Mouse (Mus musculus) liver, embryonic 14.5 days (tissue): Measurements from ENCODE around the gene Pitpna. TPM values are rescaled to one million over a fixed set of nuclear protein-coding genes. Genes with fewer than 3 reads are reported as not detected.
A peak's percentile ranks its signal among the peaks of the same experiment; 100 is the strongest.

ENCODE experiments used
- ATAC-seq: fragments of 200-750 bp; cut with Nextera tagmentation; 2 replicates; pipeline ENCODE4 v1.8.0; 2017; ENCODE audit warnings: moderate number of reproducible peaks, mild to moderate bottlenecking, moderate library complexity; ENCODE audit not compliant: insufficient read depth
- DNase-seq, 3 experiments: peaks; one replicate each; pipeline ENCODE4 v3.0.0-alpha.2; 2012 to 2013; ENCODE audit warnings: low read depth in 3 of 3, low spot score in 3 of 3
- H3K27ac ChIP-seq: fragments of 300-500 bp; sonication (generic); 2 replicates; pipeline ENCODE4 v1.5.1; 2014; ENCODE audit warnings: moderate library complexity, mild to moderate bottlenecking, control low read depth, inconsistent platforms
- H3K27me3 ChIP-seq: fragments of 300-500 bp; sonication (generic); 2 replicates; pipeline ENCODE4 v1.6.1; 2014; ENCODE audit warnings: mild to moderate bottlenecking, low read length, moderate library complexity; ENCODE audit not compliant: control insufficient read depth, insufficient read depth
- H3K36me3 ChIP-seq: fragments of 300-500 bp; sonication (generic); replicated peaks from 2 replicates; pipeline ENCODE4 v1.6.1; 2014; ENCODE audit warnings: low read depth; ENCODE audit not compliant: control insufficient read depth, insufficient read depth
- H3K4me1 ChIP-seq, 2 experiments: fragments of 200-500 bp in 1 of 2; fragments of 300-500 bp in 1 of 2; sonication (generic) in 1 of 2; replicated peaks; 2 replicates each; pipeline ENCODE4 v1.6.1; 2012 to 2014; ENCODE audit warnings: antibody characterized with exemption in 1 of 2, inconsistent platforms in 1 of 2, low read length in 1 of 2; ENCODE audit not compliant: control insufficient read depth in 2 of 2, insufficient read depth in 2 of 2
- H3K4me2 ChIP-seq: fragments of 300-500 bp; sonication (generic); 2 replicates; pipeline ENCODE4 v1.6.1; 2014; ENCODE audit warnings: low read depth, mild to moderate bottlenecking, control low read depth, moderate library complexity
- H3K4me3 ChIP-seq, 2 experiments: fragments of 200-500 bp in 1 of 2; fragments of 300-500 bp in 1 of 2; sonication (generic) in 1 of 2; 2 replicates each; pipeline ENCODE4 v1.5.1; 2012 to 2014; ENCODE audit warnings: low read depth in 2 of 2, low read length in 2 of 2, mild to moderate bottlenecking in 2 of 2, control low read depth in 1 of 2, inconsistent platforms in 1 of 2, moderate library complexity in 1 of 2; ENCODE audit not compliant: insufficient read depth in 1 of 2
- H3K9ac ChIP-seq: fragments of 300-500 bp; sonication (generic); replicated peaks from 2 replicates; pipeline ENCODE4 v1.6.1; 2014; ENCODE audit warnings: mild to moderate bottlenecking, control low read depth, moderate library complexity
- H3K9me3 ChIP-seq: fragments of 300-500 bp; sonication (generic); 2 replicates; pipeline ENCODE4 v1.6.1; 2016; ENCODE audit warnings: low read length, mixed read lengths; ENCODE audit not compliant: control insufficient read depth
- CTCF ChIP-seq: IDR thresholded peaks from 2 replicates; pipeline ENCODE4 v1.5.1; 2016; ENCODE audit warnings: antibody characterized with exemption, low read depth, control low read depth
- EP300 ChIP-seq: IDR thresholded peaks from 2 replicates; pipeline ENCODE4 v1.6.1; 2016; ENCODE audit warnings: antibody characterized with exemption, low read depth
- WGBS: fragments of 180-500 bp; shearing (Covaris S2); extraction: QIAGEN DNeasy Blood & Tissue Kit; methylation state at CpG from one replicate; pipeline ENCODE4 v1.1.7; 2014; ENCODE audit not compliant: insufficient replicate concordance; 5-methylcytosine and 5-hydroxymethylcytosine counted together
- polyA plus RNA-seq, 2 experiments: library from polyadenylated mRNA; depleted of rRNA in 1 of 2; stranded (reverse) in 1 of 2; unstranded in 1 of 2; fragments of >200 nt; fragmentation: Nextera tagmentation in 1 of 2; extraction: Ambion mirVana in 1 of 2; gene quantifications; 2 replicates each; pipeline versions ENCODE4 v1.2.1 to v1.2.3; 2012 to 2014

Pitpna gene
- polyA plus RNA-seq, 2 experiments: 25.5 to 32.3 TPM

DNA sequence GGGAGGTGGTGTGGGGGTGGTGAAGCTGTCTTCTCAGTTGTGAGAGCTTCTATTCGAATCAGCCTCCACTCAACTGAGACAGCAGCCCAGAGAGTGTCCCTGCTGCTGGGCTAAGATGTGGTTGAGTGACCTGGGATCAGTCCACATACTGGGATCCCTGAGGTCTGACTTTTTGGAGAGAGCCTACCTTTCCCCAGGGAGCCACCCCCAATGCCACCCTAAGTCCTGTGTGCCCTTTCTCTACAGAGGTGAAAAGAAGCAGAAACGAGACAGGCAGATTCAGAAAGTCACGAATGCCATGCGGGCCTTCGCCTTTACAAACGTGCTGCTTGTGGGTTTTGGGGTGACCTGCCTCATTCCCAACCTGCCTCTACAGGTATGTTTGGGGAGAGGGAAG is 19.8 kb upstream of the Pitpna start:
- Histone ChIP-seq H3K4me2 (no peak overlapping the region), H3K27ac (no peak overlapping the region), H3K9me3 (no peaks in the 10 kb centered on the region), H3K9ac (no peak overlapping the region), H3K4me1 (peaks cover 4 to 20% of the 10 kb centered on the region in 2 experiments; a peak in 2 of 4 replicates), H3K4me3 (no peak overlapping the region), H3K27me3 (no peaks in the 10 kb centered on the region), H3K36me3 (no peaks in the 10 kb centered on the region)
- no peak for ATAC-seq
- TF ChIP-seq EP300: no peak
- TF ChIP-seq CTCF: no peak
- DNase-seq: no peak
- 68% methylated on average over 6 of the region's 6 CpGs for WGBS

DNA sequence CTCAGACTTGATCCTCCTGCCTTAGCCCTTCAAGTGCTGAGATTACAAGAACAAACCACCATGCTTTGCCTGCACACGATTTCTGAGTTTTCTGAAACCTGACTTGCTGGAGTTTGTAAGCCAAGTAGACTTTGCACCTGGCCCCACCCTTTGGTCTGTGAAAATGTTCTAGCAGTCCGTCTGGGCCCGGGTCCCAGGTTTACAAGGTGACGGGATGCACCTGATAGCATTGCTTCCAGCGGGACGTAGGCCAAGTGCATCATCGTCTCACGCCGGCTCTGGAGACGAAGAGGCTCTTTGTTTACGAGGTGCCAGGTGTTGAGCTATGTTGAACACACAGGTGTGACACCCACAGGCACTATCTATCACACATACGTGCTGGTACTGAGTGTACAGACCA is 18.9 kb upstream of the Pitpna start:
- WGBS: 78% methylated on average over 12 of the region's 12 CpGs
- Histone ChIP-seq H3K36me3 (no peaks in the 10 kb centered on the region), H3K9me3 (no peaks in the 10 kb centered on the region), H3K4me1 (peaks cover 4 to 17% of the 10 kb centered on the region in 2 experiments; a peak in 2 of 4 replicates), H3K27ac (no peak overlapping the region), H3K4me3 (no peak overlapping the region), H3K9ac (no peak overlapping the region), H3K27me3 (no peaks in the 10 kb centered on the region), H3K4me2 (no peak overlapping the region)
- DNase-seq (no peak), ATAC-seq (no peak)
- TF ChIP-seq CTCF (no peak), EP300 (no peak)

DNA sequence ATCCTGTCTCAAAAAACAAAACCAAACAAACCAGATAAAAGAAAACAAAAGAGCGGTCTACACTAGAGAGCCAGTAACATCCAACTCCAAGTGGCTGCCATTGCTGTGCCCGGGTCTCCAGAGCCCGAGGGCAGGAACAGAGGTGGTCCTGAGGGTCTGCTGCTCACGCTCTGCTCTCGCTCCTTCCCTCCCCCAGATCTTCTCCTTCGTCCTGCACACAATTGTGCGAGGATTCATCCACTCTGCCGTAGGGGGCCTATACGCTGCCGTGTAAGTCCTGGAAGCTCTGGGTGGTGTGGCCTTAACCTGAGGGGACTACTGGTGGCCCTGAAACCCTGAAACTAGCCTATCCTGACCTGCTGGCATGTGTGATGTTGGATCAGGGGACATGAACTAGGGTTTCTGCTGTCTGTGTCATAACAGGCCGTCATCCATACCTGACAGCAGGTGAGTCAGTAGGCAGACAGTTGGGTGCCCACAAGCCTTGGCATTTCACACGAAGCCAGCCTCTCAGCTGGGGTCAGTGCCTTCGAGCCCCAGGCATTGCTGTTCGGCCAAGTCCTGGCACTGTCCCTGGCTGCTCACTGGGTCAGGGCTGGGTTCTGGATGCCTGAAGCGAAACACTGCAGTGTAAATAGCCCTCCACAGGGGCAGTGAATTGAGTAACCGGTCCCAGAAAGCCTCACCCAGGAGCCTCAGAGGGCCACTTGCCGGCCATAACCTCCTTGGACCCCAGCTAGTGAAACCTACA is 17.3 kb upstream of the Pitpna start:
- 70% methylated on average over 17 of the region's 17 CpGs for WGBS
- H3K27me3 ChIP-seq: no peaks in the 10 kb centered on the region
- no peaks in the 10 kb centered on the region for H3K9me3 ChIP-seq
- H3K36me3 ChIP-seq: no peaks in the 10 kb centered on the region
- no peak overlapping the region for H3K4me3 ChIP-seq
- ATAC-seq (no peak), DNase-seq (no peak)
- H3K4me2 ChIP-seq: no peak overlapping the region
- peaks cover 4 to 13% of the 10 kb centered on the region in 2 experiments; a peak in 2 of 4 replicates for H3K4me1 ChIP-seq
- H3K27ac ChIP-seq: no peak overlapping the region
- TF ChIP-seq CTCF (no peak), EP300 (no peak)
- H3K9ac ChIP-seq: no peak overlapping the region

DNA sequence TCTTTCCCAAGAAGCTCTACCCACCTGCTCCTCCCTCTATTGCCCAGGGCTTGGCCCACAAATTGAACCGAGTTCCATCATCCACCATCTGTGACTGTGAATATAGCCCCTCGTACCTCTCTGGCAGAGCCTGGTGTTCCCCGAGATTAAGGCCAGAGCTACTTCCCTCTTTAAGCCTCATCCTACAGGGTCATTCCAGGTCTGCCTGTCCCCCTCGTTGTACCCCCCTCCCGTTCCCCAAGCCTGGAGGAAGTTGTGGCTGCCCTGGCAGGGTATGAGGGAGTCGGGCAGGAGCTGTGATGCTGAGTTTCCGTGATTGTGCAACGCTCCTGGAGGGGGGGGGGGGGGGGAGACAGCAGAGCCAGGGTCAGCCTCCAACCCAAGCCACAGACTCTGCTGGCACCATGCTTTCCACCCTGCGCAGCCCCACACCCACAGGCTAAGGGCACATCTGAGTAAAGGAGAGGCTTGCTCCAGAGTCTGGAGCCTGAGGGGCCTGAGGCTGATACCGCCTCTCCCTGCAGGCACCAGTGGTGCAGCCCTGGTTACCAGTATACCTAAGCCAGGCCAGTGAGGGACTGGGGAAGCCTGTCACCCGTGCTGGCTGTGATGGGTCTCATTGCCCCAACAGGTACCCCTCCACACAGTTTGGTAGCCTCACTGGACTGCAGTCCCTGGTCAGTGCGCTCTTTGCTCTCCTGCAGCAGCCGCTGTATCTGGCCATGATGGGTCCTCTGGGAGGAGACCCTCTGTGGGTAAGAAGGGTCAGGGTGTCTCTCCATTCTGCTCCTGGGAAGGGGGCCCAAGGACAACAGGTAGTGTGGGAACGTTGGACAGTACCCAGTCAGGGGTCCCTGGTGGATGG is 16.5 kb upstream of the Pitpna start:
- DNase-seq: peak in 1 of 3 experiments; percentile 37
- Histone ChIP-seq H3K4me2 (no peak overlapping the region), H3K4me1 (peaks cover 4 to 13% of the 10 kb centered on the region in 2 experiments; a peak in 2 of 4 replicates), H3K9ac (no peak overlapping the region), H3K36me3 (no peaks in the 10 kb centered on the region), H3K4me3 (no peak overlapping the region), H3K27me3 (no peaks in the 10 kb centered on the region), H3K9me3 (no peaks in the 10 kb centered on the region), H3K27ac (no peak overlapping the region)
- TF ChIP-seq EP300 (no peak), CTCF (no peak)
- no peak for ATAC-seq
- 32% methylated on average over 13 of the region's 14 CpGs for WGBS

DNA sequence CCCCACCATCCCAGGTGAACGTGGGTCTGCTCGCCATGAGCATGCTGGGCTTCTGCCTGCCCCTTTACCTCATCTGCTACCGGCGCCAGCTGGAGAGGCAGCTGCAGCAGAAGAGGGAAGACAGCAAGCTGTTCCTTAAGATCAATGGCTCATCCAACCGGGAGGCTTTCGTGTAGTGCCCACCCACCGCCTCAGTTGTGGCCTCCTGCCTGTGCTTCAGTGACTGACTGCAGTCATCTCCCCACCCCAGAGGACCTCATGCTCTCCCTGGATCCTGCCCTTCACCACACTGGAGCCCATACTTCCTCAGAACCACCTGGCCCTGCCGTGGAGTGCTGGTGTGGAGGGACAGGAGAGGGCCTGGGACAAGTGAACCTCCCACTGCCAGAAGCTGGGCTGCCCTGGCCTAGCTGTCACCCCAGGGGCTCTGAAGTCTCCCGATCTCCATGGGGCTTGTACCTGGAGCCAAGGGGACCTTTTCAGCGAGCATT is 15.6 kb upstream of the Pitpna start:
- DNase-seq: no peak
- WGBS: 24% methylated on average over 10 of the region's 10 CpGs
- H3K27me3 ChIP-seq: no peaks in the 10 kb centered on the region
- no peak overlapping the region for H3K9ac ChIP-seq
- TF ChIP-seq CTCF (no peak), EP300 (no peak)
- H3K36me3 ChIP-seq: no peaks in the 10 kb centered on the region
- no peaks in the 10 kb centered on the region for H3K9me3 ChIP-seq
- H3K4me1 ChIP-seq: peaks cover 4 to 10% of the 10 kb centered on the region in 2 experiments; a peak in 2 of 4 replicates
- no peak for ATAC-seq
- H3K4me3 ChIP-seq: no peak overlapping the region
- no peak overlapping the region for H3K27ac ChIP-seq
- H3K4me2 ChIP-seq: no peak overlapping the region
